Mouse (Mus musculus): ENCODE data around the gene Mrpl55.

Mrpl55 gene

GRCm38 (mm10) chr11:59202081-59202995 lies at the start of gene Mrpl55:
Gene Mrpl55, plus strand, starts transcription at chr11:59202486.
- peak; percentile 96 for DNase-seq

- no peak for DNase-seq
These were observed 48.1 kb upstream of the Mrpl55 start for GRCm38 (mm10) chr11:59154220-59154619.

GRCm38 (mm10) chr11:59155900-59156299 lies 46.4 kb upstream of the Mrpl55 start:
- DNase-seq = no peak

- no peak for DNase-seq
These were observed 43.2 kb upstream of the Mrpl55 start for GRCm38 (mm10) chr11:59159099-59159498.

GRCm38 (mm10) chr11:59159558-59159957 lies 42.7 kb upstream of the Mrpl55 start:
- DNase-seq = no peak

GRCm38 (mm10) chr11:59161398-59161797 lies 40.9 kb upstream of the Mrpl55 start:
- no peak for DNase-seq

- DNase-seq = no peak
These were observed 39.6 kb upstream of the Mrpl55 start for GRCm38 (mm10) chr11:59162443-59163254.

- DNase-seq = peak; percentile 98
These were observed 38.7 kb upstream of the Mrpl55 start, which contains the start of gene Iba57 for GRCm38 (mm10) chr11:59163255-59164236. Gene Iba57, minus strand, starts transcription at chr11:59163739.

GRCm38 (mm10) chr11:59164384-59164783 lies 37.9 kb upstream of the Mrpl55 start:
- DNase-seq = no peak

- DNase-seq = no peak
These were observed 36.6 kb upstream of the Mrpl55 start for GRCm38 (mm10) chr11:59165616-59166241.

GRCm38 (mm10) chr11:59169807-59170206 lies 32.5 kb upstream of the Mrpl55 start:
- no peak for DNase-seq

- DNase-seq = no peak
These were observed 31.7 kb upstream of the Mrpl55 start for GRCm38 (mm10) chr11:59170549-59170948.

- DNase-seq = no peak
These were observed 28.0 kb upstream of the Mrpl55 start for GRCm38 (mm10) chr11:59174189-59174838.

GRCm38 (mm10) chr11:59176475-59176874 lies 25.8 kb upstream of the Mrpl55 start:
- no peak for DNase-seq

GRCm38 (mm10) chr11:59176921-59177320 lies 25.4 kb upstream of the Mrpl55 start:
- DNase-seq = no peak

- DNase-seq = no peak
These were observed 19.4 kb upstream of the Mrpl55 start, which contains the start of gene Gjc2 for GRCm38 (mm10) chr11:59182864-59183331. Gene Gjc2, minus strand, starts transcription at chr11:59183213.

- peak; percentile 49 for DNase-seq
These were observed 18.5 kb upstream of the Mrpl55 start for GRCm38 (mm10) chr11:59183821-59184220.

- DNase-seq = no peak
These were observed 16.8 kb upstream of the Mrpl55 start for GRCm38 (mm10) chr11:59185490-59185889.

GRCm38 (mm10) chr11:59187706-59188105 lies 14.6 kb upstream of the Mrpl55 start:
- DNase-seq = no peak

- DNase-seq = peak; percentile 92
These were observed 10.8 kb upstream of the Mrpl55 start for GRCm38 (mm10) chr11:59191231-59192058.
